Mouse (Mus musculus) brain, embryonic 14.5 days (tissue): ENCODE measurements at regions not wholly inside any gene's neighbourhood (a gene's known extent, or its start where the extent isn't known, plus 50 kb on each side); places are given as distances from the start of the nearest gene placed in this dataset.

Experiments
- CTCF ChIP-seq: fragments of 200-500 bp; IDR thresholded peaks from 2 replicates; pipeline ENCODE4 v1.5.1; 2012; ENCODE audit warnings: inconsistent platforms, mild to moderate bottlenecking, moderate library complexity, borderline replicate concordance; ENCODE audit not compliant: insufficient read depth, insufficient read length; ENCODE audit errors: extremely low read depth
- POLR2A ChIP-seq: fragments of 200-500 bp; IDR thresholded peaks from 2 replicates; pipeline ENCODE4 v1.6.1; 2012; ENCODE audit warnings: mild to moderate bottlenecking, inconsistent platforms, borderline replicate concordance; ENCODE audit not compliant: poor library complexity, insufficient read depth, insufficient read length, severe bottlenecking; ENCODE audit errors: extremely low read depth

GRCm38 (mm10) chr15:62399381-62399780 is 1445.6 kb downstream of the Gsdmc2 start:
- no peak for TF ChIP-seq CTCF
- no peak for TF ChIP-seq POLR2A
